Mouse (Mus musculus): ENCODE results near the gene Cntfr. TPM values are rescaled to one million over a fixed set of nuclear protein-coding genes. Genes with fewer than 3 reads are reported as not detected.
"Not testable (repeated sequence)": the region's sequence is repeated elsewhere in the genome, so short reads cannot be mapped to it uniquely, and the experiment has no call there.

Gene Cntfr
- polyA plus RNA-seq, 1 experiment, result 28.6 TPM

DNA sequence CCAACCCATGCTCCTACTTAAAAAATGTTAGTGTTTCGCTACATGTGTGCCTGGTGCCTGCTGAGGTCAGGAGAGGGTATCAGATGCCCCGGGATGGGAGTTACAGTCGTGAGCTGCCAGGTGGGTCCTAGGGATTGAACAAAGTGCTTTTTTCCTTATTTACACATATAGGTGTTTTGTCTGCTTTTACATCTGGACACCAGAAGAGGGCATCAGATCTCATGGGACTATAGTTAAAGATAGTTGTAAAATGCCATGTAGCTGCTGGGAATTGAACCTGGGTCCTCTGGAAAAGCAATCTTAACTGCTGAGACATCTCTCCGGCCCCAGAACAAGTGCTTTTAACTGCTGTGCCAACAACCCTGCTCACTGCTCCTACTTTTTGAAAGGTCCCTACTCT lies 13.3 kb upstream of the Cntfr start:
- DNase-seq (ENCODE audit: low spot score), result no peak

DNA sequence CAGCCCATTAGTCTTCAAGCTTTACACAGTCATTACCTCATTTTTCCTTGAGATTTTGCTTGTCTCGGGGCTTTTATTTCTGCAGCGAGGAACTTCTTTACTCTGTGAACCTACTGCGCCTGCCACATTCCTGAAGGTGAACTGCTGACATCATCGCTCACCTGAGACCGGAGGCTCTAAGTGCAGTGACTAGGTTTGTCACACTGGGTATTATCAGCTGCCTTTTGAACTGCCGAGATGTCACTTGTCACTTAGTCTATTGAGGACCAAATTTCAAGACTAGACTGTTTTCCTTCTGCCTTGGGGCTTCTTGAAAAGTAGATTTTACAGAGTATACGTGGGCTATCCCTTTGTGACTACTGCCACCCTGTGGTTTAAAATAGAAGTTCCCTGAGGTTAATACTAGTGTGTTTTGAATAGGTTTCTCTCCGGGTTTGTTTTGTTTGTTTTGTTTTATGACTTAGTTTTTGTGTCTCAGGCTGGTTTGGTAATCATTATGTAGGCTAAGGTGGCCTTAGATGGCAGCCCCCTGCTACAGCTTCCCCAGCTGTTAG lies 11.4 kb upstream of the Cntfr start:
- no peak for DNase-seq (ENCODE audit: low spot score)

DNA sequence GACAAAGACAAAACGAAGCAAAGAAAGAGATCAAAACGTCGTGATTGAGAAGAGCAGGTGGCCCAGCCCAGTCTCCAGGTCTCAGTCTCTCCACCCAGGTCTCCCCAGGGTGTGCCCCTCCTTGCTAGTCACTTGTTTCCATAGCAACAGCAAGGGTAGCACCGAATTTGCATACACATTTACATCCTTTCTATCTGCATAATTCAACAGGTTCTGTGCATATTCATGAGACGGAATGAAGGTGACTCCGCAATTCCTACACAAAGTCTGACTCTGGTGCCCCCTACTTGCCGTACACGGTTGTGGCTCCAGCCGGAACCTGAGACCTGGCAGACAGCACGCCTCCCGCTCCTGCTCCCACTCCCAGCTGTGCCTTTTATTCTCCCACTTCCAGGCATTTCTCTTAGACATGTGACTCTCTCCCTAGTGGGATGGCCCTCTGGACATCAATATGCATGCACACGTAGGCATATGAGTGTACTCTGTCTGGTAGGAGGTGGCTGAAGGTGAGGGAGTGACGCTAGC lies 10.2 kb upstream of the Cntfr start:
- no peak for DNase-seq (ENCODE audit: low spot score)

DNA sequence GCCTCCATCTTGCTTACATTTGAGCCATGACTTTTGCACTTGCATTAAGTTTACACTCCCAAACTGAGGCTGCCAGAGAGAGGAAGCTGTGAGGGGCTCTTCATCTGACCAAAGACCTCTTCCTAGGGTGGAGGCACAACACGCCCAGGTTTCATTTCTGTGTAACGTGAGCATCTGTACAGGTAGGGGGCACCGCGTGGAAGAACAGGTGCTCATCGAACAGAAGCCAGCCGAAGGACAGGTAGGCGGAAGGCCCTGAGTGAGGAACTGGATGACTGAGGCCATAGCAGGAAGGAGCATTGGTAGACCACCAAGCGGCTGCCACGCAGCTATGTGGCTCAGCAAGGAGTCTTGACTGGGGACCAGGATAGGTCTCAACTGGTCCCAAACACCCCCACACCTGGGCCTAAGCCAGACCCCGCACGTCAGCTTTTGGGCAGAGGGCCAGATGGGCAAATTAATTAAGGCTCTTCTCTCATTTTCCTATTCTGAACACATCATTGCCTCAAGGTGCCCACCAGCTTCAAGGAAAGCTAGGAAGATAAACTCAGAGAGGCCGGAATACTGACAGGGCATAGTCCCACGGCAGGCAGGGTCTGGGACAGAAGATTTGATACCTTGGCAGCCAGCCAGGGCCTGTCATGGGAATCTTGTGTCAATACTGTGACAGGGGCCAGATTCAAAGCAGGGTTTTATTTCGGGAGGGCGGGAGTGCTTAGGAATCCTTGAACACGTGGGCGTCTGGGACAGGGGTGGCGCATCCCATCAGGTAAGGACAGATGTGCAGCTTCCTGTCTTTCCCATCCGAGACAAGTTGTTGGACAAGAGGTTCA lies 9.2 kb upstream of the Cntfr start:
- no peak for DNase-seq (ENCODE audit: low spot score)

DNA sequence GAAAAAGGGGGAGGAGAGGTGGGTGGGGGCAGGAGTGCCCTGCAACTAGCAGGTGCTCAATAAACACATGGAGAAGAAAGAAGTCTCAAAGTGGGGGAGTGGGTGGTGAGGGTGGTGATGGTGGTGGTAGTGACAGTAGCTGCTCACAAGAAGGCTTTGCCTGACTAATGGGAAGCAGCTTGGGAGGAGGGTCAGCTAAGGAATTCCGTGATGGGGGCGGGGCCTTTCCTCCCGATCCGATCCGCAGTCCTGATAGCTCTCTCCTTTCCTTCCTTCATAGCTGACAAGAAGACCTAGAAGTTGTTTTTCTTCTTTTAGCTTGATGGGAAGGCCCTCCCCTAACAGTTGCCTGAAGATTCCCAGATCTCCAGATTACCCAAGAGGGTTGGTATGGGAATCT lies 7.8 kb upstream of the Cntfr start:
- DNase-seq (ENCODE audit: low spot score), result no peak

DNA sequence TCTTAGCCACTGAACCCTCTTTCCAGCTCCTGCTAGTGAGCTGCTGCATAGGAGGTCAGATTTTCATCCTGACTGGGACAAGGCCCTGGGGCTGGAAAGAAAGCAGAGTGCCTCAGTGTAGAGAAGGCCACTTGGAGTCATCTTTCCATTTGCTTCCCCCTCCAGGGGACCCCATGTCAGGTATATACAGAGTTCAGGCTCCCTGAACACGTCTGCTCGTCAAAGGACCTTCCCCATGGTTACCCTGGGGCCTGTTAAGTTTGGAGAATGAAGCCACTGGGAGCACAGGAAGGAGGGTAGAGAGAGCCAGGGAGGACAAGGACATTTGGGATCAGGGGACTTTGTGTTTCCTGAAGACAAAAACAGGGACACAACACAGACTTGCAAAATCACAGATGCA lies 5.3 kb upstream of the Cntfr start:
- not testable (repeated sequence) for DNase-seq (ENCODE audit: low spot score)

DNA sequence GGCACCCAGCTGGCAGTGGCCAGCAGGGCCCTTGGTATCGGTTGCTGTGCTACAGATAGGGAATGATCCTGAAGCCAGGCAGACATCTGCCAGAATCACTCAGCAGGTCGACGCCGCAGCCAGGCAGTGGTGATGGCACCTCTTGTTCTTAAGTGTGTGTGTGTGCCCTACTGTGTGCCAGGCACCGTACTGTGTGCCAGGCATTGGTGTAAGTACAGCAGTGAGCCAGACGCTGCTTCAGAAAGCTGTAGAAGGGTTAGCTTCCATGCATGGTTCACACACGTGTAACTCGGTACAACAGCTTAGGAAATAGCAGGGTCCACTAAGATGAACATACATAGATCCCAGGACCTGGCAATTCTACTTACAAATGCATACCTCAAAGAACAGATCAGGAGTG lies 3.3 kb upstream of the Cntfr start:
- DNase-seq (ENCODE audit: low spot score), result not testable (repeated sequence)

DNA sequence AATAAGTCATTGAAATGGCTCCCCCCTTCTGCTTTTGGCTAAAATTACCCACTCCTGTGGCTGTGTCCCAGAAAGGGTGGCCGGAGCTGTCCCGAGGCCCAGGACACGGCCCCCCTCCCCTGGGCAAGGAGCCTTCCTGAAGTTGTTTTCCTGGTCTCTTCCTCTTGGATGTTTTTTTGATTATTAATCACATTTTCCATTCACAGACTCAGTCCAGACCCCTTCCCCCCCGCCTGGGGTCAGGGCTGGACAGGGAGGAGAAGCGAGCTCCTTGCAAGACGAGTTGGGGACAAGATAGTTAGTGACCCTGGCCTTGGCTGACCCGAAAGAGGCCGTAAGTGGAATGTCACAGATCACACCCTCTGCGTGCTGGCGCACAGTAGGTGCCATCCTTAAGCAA lies 2.9 kb upstream of the Cntfr start, which contains the start of gene Il11ra1:
Il11ra1 (plus strand) TSS at position 207 of the 400 bp plus-strand sequence.
- not testable (repeated sequence) for DNase-seq (ENCODE audit: low spot score)

DNA sequence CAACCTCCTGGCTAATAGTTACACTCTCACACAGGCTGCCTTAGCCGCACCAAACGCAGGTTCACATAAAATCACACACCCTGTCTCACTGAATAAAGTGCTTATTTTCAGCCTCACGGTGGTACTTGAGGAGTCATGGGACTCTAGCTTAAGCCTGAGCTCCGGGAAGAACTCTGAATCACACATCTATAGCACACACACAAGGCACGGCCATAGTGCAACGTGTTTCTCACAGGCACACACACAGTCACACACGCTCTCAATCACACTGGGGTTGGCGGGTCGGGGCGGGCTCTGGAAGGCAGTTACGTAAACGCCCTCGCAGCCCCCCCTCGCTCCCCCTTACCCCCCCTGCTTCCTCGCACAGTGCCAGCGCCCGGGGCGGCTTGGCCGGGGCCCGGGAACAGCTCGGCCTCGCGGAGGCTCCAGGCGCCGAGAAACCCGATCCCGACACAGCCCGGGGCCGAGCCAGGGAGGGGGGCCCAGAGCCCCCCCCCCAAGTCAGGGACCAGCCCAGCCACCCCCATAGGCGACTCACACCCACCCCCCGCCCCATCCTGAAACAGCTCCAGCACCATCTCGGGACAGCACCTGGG lies 1.6 kb upstream of the Cntfr start:
- DNase-seq (ENCODE audit: low spot score), result not testable (repeated sequence)

DNA sequence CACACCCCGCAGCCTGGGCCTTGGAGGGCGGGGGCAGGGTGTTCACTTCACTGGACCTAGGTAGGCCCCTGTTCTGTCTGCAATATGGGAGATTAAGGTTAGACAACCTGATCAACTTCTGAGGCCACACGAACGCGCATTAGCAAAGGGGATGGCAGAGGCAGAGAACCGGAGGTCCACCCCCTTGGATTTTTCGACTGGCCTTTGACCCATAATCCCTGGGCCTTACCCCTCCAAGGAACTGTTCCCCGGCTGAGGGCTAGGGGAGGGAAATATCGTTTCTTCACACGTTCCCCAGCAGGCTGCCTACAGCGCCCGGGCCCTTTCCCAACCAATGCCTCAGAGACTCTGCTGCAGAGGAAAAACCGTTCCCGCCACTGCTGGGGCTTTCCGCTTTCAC lies 437 bp downstream of the Cntfr start:
- not testable (repeated sequence) for DNase-seq (ENCODE audit: low spot score)

DNA sequence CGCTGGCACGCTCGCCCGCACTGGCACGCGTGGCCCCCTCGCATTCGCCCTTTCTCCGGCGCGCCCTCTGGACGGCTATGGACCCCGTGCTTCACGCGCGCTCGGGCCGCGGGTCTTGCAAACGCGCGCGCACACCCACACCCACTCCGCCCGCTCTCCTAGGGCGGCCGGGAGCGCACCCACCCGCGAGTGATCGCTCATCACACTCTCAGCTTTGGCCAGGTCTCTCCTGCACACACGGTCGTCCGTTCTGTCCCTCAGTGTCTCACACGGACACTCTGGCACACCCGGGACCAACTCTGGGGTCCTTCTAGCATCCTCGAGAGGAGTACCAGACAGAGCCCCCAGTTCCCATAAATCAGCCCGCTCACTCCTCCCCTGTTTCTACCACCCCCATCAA lies 1.1 kb downstream of the Cntfr start:
- not testable (repeated sequence) for DNase-seq (ENCODE audit: low spot score)

DNA sequence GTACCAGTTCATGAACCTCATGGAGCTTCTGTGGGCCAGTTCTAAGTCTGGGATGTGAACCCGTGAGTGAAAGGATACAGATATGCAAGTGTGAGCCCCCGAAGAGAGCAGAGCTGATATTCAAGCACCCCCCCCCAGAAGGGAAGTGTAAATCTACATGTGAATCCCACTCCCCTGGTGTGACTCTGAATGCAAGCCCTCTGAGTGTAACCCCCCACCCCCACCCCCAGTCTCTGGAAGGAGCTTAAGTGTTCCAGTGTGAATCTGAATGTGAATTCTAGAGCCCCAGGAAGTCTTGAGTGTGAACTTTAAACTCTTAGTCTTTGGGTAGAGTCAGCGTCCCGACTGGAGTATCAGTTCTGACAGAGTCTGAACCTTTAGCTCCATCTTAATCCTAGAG lies 3.4 kb downstream of the Cntfr start:
- not testable (repeated sequence) for DNase-seq (ENCODE audit: low spot score)

DNA sequence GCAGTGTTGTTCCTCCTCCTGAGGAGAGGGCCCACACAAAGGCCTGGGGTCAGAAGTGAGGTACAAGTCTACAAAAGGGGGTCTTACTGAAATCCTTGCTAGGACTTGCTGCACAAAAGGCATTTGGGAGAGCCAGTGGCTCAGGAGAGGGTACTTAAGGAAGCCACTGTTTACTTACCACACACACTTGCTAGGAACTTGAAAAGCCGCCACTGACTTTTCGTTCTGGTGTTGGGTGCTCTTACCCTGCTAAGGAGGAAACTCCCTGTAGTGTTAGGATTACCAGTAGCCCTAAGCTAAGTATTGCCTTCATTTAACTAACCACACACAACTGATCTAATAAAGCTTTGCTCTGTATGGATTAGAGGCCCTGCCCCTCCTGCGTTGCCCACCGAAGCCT lies 6.9 kb downstream of the Cntfr start:
- not testable (repeated sequence) for DNase-seq (ENCODE audit: low spot score)

DNA sequence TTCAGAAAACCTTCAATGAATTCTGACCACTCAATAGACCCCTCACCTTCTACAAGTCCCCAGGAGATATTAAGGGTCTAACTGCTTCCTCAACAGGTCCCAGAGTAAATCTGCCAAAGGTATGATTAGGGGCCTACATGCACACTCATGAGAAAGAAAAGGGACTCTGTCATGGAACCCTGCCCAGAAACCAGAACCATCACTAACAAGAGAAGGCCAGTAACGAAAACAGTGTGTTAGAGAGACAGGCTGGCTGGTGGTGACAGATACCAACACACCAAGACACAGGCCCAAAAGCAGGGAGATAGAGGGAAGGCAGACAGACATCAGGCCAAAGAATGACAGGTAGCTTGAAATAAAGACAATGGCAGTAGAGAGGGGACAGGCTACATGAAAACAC lies 8.3 kb downstream of the Cntfr start:
- not testable (repeated sequence) for DNase-seq (ENCODE audit: low spot score)

DNA sequence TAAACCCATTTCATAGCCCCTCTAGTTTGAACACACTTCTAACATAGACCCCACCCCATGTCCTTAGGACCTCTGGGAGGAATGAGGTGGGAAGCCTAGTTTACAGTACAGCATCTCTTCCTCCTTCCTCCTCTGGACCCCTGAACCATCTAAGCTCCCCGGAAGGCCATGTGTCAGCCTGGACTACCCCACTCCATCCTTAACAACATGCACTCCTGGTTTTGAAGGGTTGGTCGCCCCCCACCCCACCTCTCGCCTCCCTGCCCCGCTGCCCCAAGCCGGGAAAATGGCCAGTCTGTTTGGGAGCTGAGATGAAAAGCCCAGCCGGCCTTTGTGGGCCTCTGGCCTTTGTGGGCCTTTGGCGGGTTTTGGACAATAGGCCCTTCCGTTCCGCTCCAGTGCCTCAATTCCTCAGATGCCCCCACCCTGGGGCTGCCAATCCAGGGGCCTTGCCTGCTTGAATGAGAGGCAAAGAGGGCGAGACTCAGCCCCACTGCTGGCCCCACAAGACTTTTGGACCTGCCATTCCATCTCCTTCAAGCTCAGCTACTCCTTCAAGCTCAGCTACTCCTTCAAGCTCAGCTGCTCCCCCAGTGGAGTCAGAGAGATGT lies 10.9 kb downstream of the Cntfr start:
- not testable (repeated sequence) for DNase-seq (ENCODE audit: low spot score)

DNA sequence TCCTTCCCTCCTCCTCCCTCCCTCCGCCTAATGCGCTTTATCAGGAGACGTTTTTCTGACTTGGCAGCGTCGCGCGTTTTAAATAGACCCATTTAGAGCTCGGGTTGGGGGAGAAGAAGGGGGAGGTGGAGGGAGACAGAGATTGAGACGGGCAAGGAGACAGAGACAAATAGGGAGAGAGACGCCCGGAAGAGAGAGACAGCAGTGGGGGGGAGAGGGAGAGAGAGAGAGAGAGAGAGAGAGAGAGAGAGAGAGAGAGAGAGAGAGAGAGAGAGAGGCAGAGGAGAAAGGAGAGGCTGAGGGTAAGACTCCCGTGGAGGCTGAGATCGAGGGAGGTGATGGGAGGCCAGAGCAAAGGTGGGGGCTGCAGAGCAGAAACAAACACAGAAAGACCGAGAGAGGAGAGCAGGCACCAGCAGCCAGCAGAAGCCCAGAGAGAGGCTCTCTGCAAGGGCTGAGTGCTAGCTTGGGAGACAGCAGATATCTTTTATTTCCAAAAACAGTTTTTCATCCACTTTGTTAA lies 11.9 kb downstream of the Cntfr start:
- not testable (repeated sequence) for DNase-seq (ENCODE audit: low spot score)

DNA sequence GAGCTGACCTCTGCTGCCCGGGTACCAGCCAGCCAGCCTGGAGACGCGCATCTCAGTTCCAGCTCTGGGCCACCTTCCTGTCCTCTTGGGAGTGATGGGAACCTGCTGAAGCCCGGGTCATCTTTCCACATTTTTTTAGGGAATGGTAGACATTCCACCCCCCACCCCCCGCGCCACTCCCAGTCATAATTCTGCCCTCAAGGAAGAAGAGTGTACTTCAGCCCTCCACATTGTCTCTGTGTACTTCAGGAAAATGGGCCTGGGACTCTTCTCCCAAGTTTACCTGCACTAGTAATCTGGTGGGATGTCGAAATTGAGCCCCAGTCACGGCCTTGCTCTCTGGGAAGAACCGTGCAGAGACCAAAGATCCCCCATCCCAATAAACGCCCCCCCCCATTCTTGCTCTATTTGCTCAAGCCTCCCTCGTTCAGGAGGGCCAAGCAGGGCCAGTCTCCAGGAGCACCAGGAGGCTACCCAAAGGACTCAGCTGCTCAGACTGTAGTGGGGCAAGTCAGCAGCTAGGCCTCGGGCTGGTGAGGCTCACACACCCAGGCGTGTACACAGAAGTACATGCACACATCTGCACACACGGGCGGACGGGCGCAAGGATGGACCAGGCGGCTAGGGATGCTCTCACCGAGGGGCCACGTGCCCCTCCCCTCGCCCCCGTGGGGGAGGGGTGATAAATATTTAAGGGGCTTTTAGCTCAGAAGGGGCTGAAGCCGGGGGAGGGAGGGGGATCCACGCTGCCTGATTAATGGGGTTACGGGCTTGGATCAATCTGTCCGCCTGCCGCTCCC lies 12.6 kb downstream of the Cntfr start:
- DNase-seq (ENCODE audit: low spot score), result not testable (repeated sequence)

DNA sequence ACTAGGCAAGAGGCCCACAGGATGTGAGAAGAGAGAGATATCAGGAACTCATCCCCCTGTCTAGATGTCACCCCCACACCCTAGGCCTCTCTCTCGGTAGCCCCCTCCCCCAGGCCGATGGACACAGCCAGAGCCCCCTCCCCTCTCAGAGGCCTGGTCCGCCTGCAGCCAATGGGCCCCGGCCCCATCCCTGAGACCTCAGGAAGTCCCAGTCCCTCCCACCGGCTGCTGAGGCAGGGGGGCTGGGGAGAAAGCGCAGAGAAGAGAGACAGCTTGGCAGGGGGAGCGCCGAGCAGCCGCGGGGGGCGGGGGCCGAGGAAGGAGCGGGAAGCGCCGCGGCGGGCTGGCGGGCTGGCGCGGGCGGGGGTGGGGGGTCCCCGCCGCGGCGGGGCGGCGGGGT lies 13.6 kb downstream of the Cntfr start:
- not testable (repeated sequence) for DNase-seq (ENCODE audit: low spot score)

DNA sequence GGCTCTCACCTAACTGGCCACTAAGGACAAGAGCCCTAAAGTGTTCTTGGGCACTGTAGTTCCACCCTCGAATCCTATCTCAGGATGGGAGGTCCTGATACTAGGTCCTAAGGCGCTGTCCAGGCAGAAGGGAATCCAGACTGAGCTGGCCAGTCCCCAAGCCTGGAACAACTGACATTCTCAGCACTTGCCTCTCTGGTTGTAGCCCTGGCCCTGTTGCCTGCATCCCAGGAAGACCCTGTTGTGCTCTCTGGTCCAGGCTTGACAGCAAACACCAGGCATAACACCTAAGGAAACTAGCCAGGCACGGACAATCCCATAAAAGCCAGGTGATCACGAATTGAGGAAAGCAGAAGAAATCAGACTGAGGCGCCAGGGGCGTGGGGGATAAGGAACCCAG lies 14.1 kb downstream of the Cntfr start:
- no peak for DNase-seq (ENCODE audit: low spot score)

DNA sequence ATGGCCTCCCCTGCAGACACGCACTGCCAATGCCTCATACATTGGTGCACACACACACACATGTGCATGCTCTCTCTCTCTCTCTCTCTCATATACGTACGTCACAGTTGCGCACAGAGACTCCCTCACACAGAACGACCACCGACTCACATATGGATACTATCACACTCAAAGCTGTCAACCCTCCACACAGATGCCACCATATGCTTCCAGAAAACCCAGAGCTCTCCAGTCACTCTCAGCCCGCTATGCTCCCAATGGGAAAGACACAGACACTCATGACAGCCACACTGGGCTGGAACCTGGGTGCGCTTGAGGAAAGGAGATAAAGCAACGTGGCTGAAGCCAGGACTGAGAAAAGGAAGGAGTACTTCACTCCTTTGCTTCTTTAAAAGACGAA lies 14.9 kb downstream of the Cntfr start:
- no peak for DNase-seq (ENCODE audit: low spot score)

DNA sequence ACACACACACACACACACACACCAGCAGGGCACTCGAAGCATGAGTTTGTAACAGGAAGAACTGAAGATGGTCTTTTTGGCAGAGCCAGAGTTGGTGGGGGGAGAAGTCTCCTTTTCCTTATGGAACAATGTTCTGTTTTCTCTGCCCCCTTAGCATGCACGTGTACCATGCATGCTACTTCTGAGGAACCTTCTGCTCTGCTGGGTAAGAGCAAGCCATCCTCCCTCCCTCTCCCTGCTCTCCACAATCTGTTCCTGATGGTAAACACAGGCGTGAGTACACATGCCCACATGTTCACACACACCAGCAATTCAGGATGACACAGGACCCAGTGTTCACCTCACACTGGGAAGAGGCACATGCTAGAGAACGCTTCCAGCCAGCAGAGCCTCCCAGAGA lies 15.7 kb downstream of the Cntfr start:
- DNase-seq (ENCODE audit: low spot score), result no peak
